Mouse (Mus musculus) embryonic facial prominence, embryonic 14.5 days (tissue): ENCODE measurements around the gene Ptprm. TPM values are rescaled to one million over a fixed set of nuclear protein-coding genes. Genes with fewer than 3 reads are reported as not detected.

Experiments used
- ATAC-seq: fragments of 200-750 bp; cut with Nextera tagmentation; 2 replicates; pipeline ENCODE4 v1.8.0; 2017; ENCODE audit warnings: low read depth, moderate number of reproducible peaks, moderate TSS enrichment
- DNase-seq: peaks from one replicate; pipeline ENCODE4 v3.0.0-alpha.2; 2015; ENCODE audit warnings: low spot score
- H3K27ac ChIP-seq: fragments of 300-500 bp; sonication (generic); replicated peaks from 2 replicates; pipeline ENCODE4 v1.5.1; 2014; ENCODE audit warnings: low read depth, mild to moderate bottlenecking, low read length, moderate library complexity
- H3K27me3 ChIP-seq: fragments of 300-500 bp; sonication (generic); replicated peaks from 2 replicates; pipeline ENCODE4 v1.6.1; 2014; ENCODE audit warnings: low read length; ENCODE audit not compliant: control insufficient read depth, insufficient read depth
- H3K36me3 ChIP-seq: fragments of 300-500 bp; sonication (generic); 2 replicates; pipeline ENCODE4 v1.6.1; 2014; ENCODE audit warnings: low read length, mixed read lengths; ENCODE audit not compliant: control insufficient read depth, insufficient read depth
- H3K4me1 ChIP-seq: fragments of 300-500 bp; sonication (generic); 2 replicates; pipeline ENCODE4 v1.6.1; 2014; ENCODE audit warnings: antibody characterized with exemption, low read length; ENCODE audit not compliant: control insufficient read depth, insufficient read depth
- H3K4me2 ChIP-seq: fragments of 300-500 bp; sonication (generic); 2 replicates; pipeline ENCODE4 v1.6.1; 2014; ENCODE audit warnings: low read depth, mild to moderate bottlenecking, low read length, moderate library complexity, mixed read lengths
- H3K4me3 ChIP-seq: fragments of 300-500 bp; sonication (generic); 2 replicates; pipeline ENCODE4 v1.5.1; 2014; ENCODE audit warnings: low read depth, mild to moderate bottlenecking, low read length
- H3K9ac ChIP-seq: fragments of 300-500 bp; sonication (generic); 2 replicates; pipeline ENCODE4 v1.6.1; 2014; ENCODE audit warnings: low read depth, mild to moderate bottlenecking, low read length, moderate library complexity, mixed read lengths
- H3K9me3 ChIP-seq: fragments of 300-500 bp; sonication (generic); 2 replicates; pipeline ENCODE4 v1.6.1; 2016; ENCODE audit warnings: low read length; ENCODE audit not compliant: control insufficient read depth
- WGBS: fragments of 180-500 bp; shearing (Covaris S2); extraction: QIAGEN DNeasy Blood & Tissue Kit; methylation state at CpG from one replicate; pipeline ENCODE4 v1.1.7; 2014; 5-methylcytosine and 5-hydroxymethylcytosine counted together
- polyA plus RNA-seq: library from polyadenylated mRNA; unstranded; fragments of >200 nt; fragmentation: Nextera tagmentation; extraction: Ambion mirVana; gene quantifications from 2 replicates; pipeline ENCODE4 v1.2.1, GENCODE M21; 2014

Ptprm gene
- polyA plus RNA-seq, 1 experiment from 2014 or later: 20.4 TPM

DNA sequence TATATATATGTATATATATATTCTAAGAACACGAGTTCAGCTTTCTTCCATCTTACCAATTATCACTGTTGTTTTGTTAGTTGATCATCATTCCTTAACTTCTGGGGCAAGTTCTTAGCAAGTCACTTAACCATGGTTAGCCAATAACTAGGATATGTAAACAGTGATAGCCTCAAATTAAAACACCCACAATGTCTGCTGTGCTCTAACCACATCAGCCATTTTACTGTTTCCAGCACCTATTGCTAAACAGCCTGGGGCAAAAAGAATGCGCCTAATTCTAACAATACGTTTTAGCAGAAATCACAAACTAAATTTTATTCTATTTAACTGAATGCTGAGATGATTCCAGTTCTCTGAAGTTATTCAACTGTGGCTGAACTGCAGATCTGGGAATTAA is 320.7 kb downstream of the Ptprm start:
- Histone ChIP-seq H3K4me3 (no peak overlapping the region), H3K36me3 (no peaks in the 10 kb centered on the region; the same call in 1 of the 2 replicates), H3K27me3 (no peaks in the 10 kb centered on the region), H3K9ac (no peak overlapping the region), H3K4me2 (no peak overlapping the region), H3K4me1 (no peaks in the 10 kb centered on the region), H3K9me3 (0 out of 2 replicates have a peak, but pooled peaks cover 3% of the 10 kb centered on the region), H3K27ac (no peak overlapping the region)
- WGBS: 77% methylated on average over 3 of the region's 3 CpGs
- DNase-seq (no peak), ATAC-seq (no peak)

DNA sequence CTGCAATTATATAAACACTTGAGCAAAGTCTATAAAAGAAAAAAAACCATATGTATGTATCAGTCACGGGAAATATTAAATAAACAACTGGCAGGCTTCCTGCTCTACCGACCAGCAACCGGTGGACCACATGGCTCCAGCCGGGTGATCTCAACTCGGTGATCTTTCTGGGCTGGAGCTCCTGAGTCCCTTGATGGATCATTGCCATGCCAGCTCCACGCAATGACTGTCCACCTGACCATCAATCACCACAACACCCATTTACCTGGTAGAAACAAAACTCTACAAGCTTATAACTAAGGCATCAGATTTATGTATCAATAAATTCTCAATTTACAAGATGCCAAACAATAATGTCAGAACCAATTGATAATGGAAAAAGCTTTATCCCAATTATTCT is 322.2 kb downstream of the Ptprm start:
- Histone ChIP-seq H3K9me3 (0 out of 2 replicates have a peak, but pooled peaks cover 3% of the 10 kb centered on the region), H3K4me3 (no peak overlapping the region), H3K27me3 (no peaks in the 10 kb centered on the region), H3K36me3 (no peaks in the 10 kb centered on the region), H3K4me1 (no peaks in the 10 kb centered on the region; the same call in 1 of the 2 replicates), H3K27ac (no peak overlapping the region), H3K9ac (no peak overlapping the region), H3K4me2 (no peak overlapping the region)
- no peak for DNase-seq
- no peak for ATAC-seq
- 73% methylated on average over 6 of the region's 6 CpGs for WGBS

DNA sequence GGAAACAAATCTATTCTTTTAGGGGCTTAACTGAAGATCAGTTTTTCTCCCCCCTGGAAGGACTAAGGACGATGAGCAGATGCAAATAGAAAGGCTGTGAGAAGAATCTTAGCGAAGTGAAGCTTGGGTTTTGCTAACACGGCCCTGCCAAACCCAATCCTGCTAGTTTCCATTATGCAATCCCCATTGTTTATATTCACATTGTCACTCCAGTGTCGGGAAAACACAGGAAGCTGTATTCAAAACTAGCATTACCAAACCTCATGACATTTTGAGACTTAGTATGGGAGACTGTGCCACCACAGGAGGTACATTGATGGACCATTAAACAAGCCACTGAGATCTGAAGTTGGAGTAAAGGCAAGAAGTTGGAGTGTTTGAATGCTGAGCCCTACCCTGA is 322.9 kb downstream of the Ptprm start:
- no peak for DNase-seq
- no peak overlapping the region for H3K9ac ChIP-seq
- no peaks in the 10 kb centered on the region for H3K36me3 ChIP-seq
- no peak overlapping the region for H3K4me3 ChIP-seq
- ATAC-seq: no peak
- H3K4me2 ChIP-seq: no peak overlapping the region
- H3K27me3 ChIP-seq: no peaks in the 10 kb centered on the region
- H3K9me3 ChIP-seq: 0 out of 2 replicates have a peak, but pooled peaks cover 3% of the 10 kb centered on the region
- no peak overlapping the region for H3K27ac ChIP-seq
- H3K4me1 ChIP-seq: no peaks in the 10 kb centered on the region; the same call in 1 of the 2 replicates
- 64% methylated on average over 4 of the region's 4 CpGs for WGBS

DNA sequence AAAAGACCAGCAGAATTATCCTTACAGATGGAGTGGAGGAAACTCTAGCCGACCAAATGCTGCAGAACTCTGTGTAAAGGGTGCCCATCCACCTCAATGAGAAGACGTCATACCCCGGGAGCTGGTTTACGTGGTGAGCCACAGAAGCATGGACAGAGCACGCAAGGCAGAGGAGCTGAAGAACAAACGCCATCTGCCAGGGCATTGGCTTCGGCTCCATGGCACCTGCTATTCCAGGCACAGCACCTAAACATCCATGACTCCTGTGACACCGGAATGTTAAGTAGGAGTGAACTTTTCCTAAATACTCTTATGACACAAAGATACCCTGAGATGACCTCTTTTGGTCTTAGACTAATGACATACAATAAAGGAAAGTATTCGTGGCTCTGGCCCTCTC is 327.0 kb downstream of the Ptprm start:
- Histone ChIP-seq H3K4me1 (no peaks in the 10 kb centered on the region; the same call in 1 of the 2 replicates), H3K4me3 (no peak overlapping the region), H3K27me3 (no peaks in the 10 kb centered on the region), H3K36me3 (no peaks in the 10 kb centered on the region), H3K27ac (no peak overlapping the region), H3K9ac (no peak overlapping the region), H3K4me2 (no peak overlapping the region), H3K9me3 (0 out of 2 replicates have a peak, but pooled peaks cover 3% of the 10 kb centered on the region)
- no peak for ATAC-seq
- no peak for DNase-seq
- WGBS: 89% methylated on average over 9 of the region's 9 CpGs

DNA sequence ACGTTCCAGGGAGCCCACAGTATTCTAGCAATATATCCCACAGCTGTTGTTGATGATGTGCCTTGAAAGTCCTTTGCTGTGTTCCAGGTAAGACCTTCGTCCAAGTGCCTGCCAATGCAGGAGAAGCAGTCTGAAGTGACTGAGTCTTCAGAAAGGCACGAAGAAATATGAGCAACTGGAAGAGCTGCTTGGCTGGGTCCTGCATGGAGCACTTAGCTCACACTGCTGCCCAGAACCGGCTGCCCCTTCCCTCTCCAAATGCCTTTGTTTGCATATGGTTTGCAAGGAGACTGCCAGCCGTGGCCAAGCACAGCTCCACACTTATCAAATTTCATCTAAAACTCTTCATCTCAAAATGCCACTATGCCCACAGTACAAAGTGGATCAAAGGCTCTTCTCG is 337.8 kb downstream of the Ptprm start:
- H3K27me3 ChIP-seq: no peaks in the 10 kb centered on the region
- H3K4me1 ChIP-seq: no peaks in the 10 kb centered on the region
- ATAC-seq (no peak), DNase-seq (no peak)
- H3K36me3 ChIP-seq: no peaks in the 10 kb centered on the region
- H3K4me3 ChIP-seq: no peak overlapping the region
- H3K9me3 ChIP-seq: no peaks in the 10 kb centered on the region
- H3K27ac ChIP-seq: no peak overlapping the region
- no peak overlapping the region for H3K4me2 ChIP-seq
- no peak overlapping the region for H3K9ac ChIP-seq
- 44% methylated on average over 6 of the region's 6 CpGs for WGBS

DNA sequence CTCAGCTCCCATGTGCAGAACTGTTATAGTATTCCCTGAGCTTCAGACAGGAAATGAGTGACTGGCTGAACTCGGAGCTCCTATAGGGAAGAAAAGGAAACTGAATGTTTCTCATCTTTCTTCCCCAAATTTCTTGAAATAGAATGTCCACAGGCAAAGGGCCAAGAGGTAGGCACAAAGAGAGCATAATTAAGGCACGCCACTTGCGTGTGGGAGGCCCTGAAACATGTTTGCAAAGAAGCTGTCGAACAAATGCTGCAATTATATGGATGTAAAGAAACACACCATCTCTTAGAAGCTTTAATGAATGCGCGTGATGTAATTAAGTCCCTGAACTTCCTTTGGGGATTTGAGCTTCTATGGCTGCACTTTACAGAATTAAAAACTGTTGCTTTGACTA is 341.0 kb downstream of the Ptprm start:
- no peak for DNase-seq
- ATAC-seq: no peak
- H3K4me3 ChIP-seq: no peak overlapping the region
- H3K9ac ChIP-seq: no peak overlapping the region
- H3K36me3 ChIP-seq: no peaks in the 10 kb centered on the region
- 81% methylated on average over 6 of the region's 6 CpGs for WGBS
- H3K4me1 ChIP-seq: no peaks in the 10 kb centered on the region
- no peaks in the 10 kb centered on the region for H3K27me3 ChIP-seq
- H3K9me3 ChIP-seq: no peaks in the 10 kb centered on the region
- no peak overlapping the region for H3K4me2 ChIP-seq
- no peak overlapping the region for H3K27ac ChIP-seq

DNA sequence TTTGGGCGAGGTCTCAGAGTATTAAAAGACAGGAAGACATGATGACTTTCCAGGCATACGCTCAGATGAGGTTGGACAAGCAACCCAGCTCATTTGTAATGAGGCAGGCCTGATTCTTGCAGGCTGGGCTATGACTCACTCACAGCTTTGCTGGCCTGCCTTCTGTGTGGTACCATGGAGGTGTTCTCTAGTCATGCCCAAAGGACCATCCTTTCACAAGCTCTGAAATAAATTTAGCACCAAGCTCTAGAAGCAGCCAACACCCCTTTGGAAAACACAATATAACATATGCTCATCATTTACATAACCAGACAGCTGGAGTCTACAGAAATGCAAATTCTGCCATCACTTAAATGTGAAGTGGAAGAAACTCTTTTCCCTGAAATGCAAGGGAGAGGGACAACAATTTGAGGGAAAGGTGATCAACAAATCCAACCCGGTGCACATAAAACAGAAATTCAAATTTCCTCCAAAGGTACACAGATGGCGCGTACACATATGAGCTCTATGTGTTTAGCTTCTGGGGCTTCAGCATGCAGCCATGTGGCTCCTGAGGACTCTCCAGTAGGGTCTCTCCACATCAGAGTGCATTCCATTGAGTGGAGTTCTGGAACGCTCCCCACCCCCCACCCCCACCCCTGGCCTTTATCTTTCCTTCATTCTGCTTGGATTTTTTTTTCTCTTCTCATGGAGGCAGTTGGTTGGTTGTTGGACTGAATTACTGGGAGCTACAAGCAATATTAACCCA is 342.2 kb downstream of the Ptprm start:
- no peak overlapping the region for H3K4me3 ChIP-seq
- no peaks in the 10 kb centered on the region for H3K4me1 ChIP-seq
- 92% methylated on average over 6 of the region's 6 CpGs for WGBS
- no peaks in the 10 kb centered on the region for H3K36me3 ChIP-seq
- H3K27ac ChIP-seq: no peak overlapping the region
- H3K9me3 ChIP-seq: no peaks in the 10 kb centered on the region
- ATAC-seq (no peak), DNase-seq (no peak)
- no peak overlapping the region for H3K4me2 ChIP-seq
- no peak overlapping the region for H3K9ac ChIP-seq
- no peaks in the 10 kb centered on the region for H3K27me3 ChIP-seq

DNA sequence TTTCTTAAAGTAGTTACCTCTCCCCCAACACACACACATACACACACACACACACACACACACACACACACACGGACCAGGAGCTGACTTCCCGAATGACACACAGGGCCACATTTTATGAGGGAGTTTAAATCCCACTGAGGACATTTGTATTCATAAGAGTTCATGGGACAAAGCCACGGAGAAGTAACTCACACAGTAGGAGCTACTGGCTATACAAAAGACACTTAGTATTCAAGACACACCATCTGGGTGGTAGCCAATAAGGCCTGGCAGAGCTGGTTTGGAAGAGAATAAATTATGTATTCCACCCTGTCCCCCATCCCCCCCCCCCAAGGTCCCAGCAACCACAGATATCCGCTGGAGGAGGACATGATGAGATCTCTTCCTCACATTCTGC is 344.1 kb downstream of the Ptprm start:
- no peaks in the 10 kb centered on the region for H3K4me1 ChIP-seq
- WGBS: 83% methylated on average over 4 of the region's 4 CpGs
- DNase-seq (no peak), ATAC-seq (no peak)
- H3K27me3 ChIP-seq: no peaks in the 10 kb centered on the region
- H3K4me3 ChIP-seq: no peak overlapping the region
- H3K36me3 ChIP-seq: no peaks in the 10 kb centered on the region
- H3K27ac ChIP-seq: no peak overlapping the region
- 0 out of 2 replicates have a peak, but pooled peaks cover 4% of the 10 kb centered on the region for H3K9me3 ChIP-seq
- no peak overlapping the region for H3K4me2 ChIP-seq
- H3K9ac ChIP-seq: no peak overlapping the region

DNA sequence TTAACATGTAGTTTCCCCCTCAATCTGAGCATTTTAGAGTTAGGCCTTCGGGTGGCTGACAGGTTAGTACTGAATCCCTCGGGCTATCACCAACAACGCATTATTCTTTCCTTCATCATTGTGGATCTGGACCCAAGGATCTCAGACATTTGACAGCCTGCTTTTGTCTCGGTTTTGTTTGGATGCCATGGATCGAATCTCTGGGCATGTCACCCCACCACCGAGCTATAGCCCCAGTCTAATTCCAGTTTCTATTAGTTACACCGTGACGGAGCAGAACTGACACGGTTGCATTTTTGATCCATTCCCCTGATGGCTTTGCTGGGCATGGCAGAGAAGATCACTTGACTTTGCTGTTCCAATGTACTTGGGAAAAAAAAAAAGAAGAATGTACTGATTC is 346.1 kb downstream of the Ptprm start:
- 86% methylated on average over 9 of the region's 9 CpGs for WGBS
- no peaks in the 10 kb centered on the region for H3K36me3 ChIP-seq
- no peak overlapping the region for H3K27ac ChIP-seq
- 0 out of 2 replicates have a peak, but pooled peaks cover 4% of the 10 kb centered on the region for H3K9me3 ChIP-seq
- H3K4me1 ChIP-seq: no peaks in the 10 kb centered on the region
- H3K27me3 ChIP-seq: no peaks in the 10 kb centered on the region
- no peak for ATAC-seq
- no peak overlapping the region for H3K4me3 ChIP-seq
- H3K9ac ChIP-seq: no peak overlapping the region
- H3K4me2 ChIP-seq: no peak overlapping the region
- no peak for DNase-seq
